Mouse (Mus musculus) lung, adult 2 months (tissue): ENCODE data around the gene Gm19684. TPM values are rescaled to one million over a fixed set of nuclear protein-coding genes. Genes with fewer than 3 reads are reported as not detected.
"Not testable (repeated sequence)": the region's sequence is repeated elsewhere in the genome, so short reads cannot be mapped to it uniquely, and the experiment has no call there.

Source experiments
- DNase-seq: peaks from one replicate; pipeline ENCODE4 v3.0.0; 2022
- H3K4me1 ChIP-seq: fragments of 200-500 bp; 2 replicates; pipeline ENCODE4 v1.6.1; 2011; ENCODE audit warnings: low read length; ENCODE audit not compliant: control insufficient read depth, insufficient read depth
- H3K4me3 ChIP-seq: fragments of 200-500 bp; replicated peaks from 2 replicates; pipeline ENCODE3; 2011; ENCODE audit warnings: low read depth, mild to moderate bottlenecking, control low read depth, low read length; ENCODE audit errors: extremely low read depth
- CTCF ChIP-seq: fragments of 200-500 bp; IDR thresholded peaks from 2 replicates; pipeline ENCODE4 v1.5.1; 2011; ENCODE audit warnings: mild to moderate bottlenecking, low read length, control low read depth; ENCODE audit not compliant: insufficient read depth
- POLR2A ChIP-seq: fragments of 200-500 bp; IDR thresholded peaks from 2 replicates; pipeline ENCODE4 v1.6.1; 2011; ENCODE audit warnings: low read depth, mild to moderate bottlenecking, control low read depth, low read length, borderline replicate concordance; ENCODE audit errors: extremely low read depth
- WGBS: fragments of 180-500 bp; shearing (Covaris S2); methylation state at CpG from one replicate; pipeline ENCODE4 v1.1.7; 2018; 5-methylcytosine and 5-hydroxymethylcytosine counted together
- polyA plus RNA-seq: library from polyadenylated mRNA; depleted of rRNA; stranded (reverse); fragments of >200 nt; gene quantifications from 2 replicates; pipeline ENCODE4 v1.2.3, GENCODE M21; 2012; rRNA removed

Gm19684 gene
- 0.22 and 0.29 TPM in 2 replicates for polyA plus RNA-seq

DNA sequence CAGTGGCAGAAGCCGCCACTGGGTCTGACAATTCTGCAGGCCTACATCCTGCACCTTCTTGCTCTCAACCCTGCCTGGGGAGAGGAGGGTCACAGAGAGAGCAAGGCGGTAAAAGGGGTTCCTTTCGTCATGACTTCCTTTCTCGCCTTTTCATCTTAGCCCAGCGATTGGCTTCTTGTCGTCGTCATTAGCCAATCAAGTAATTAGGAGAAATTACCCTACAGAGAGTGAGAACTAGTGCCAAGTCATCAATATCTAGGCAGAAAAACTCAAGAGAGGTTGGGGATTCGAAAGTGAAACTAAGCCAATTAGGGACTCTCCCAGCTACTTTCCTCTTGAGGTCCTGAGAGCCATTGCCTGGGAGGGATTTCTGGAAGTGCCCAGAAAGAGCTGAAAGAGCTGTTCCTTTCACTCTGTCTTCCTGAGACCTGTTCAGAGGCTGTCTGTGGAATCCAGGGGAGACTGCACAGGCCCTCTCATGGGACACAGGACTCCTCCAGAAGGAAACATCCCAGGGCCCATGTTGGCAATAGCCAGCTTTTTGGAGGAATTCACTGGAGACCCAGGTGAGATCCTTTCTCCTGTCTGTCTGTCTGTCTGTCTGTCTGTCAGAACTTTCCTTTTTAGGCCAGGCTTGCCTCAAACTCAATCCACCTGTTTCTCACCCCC lies at the start of gene Gm19684:
Gene Gm19684 (plus strand): TSS at position 327 of the 669 bp plus-strand sequence.
- peak within 1 kb of the TSS; percentile 61 for H3K4me3 ChIP-seq
- not testable (repeated sequence) for H3K4me1 ChIP-seq
- WGBS, result 2% methylated on average over 8 of the region's 8 CpGs
- DNase-seq, result peak; percentile 46
- peak; percentile 87; the same call in 1 of the 2 replicates for TF ChIP-seq POLR2A

DNA sequence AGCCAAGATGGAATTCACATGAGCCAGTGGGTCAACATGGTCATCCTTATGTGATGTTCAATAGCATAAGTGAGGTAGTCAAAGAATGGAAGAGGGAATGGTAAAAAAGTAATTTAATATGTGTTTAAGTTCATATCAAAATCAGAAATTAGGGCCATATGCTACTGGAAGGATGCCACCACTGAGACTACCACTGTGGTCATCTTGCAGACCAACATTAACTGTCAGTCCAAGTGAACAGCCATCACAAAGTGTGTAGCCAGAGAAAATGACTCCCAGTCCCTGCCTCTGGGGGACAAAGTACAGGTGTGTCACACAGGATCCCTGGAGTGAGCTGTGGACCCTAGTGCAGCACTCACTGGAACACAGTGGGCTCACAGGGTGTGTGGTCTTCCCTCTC lies 39.6 kb upstream of the Gm19684 start:
- not testable (repeated sequence) for DNase-seq, H3K4me3 ChIP-seq, H3K4me1 ChIP-seq

- H3K4me1 ChIP-seq, H3K4me3 ChIP-seq, DNase-seq: not testable (repeated sequence)
- WGBS, result 33% methylated on average over 6 of the region's 6 CpGs
These were observed 38.8 kb upstream of the Gm19684 start for GRCm38 (mm10) chr17:36082519-36083232.

DNA sequence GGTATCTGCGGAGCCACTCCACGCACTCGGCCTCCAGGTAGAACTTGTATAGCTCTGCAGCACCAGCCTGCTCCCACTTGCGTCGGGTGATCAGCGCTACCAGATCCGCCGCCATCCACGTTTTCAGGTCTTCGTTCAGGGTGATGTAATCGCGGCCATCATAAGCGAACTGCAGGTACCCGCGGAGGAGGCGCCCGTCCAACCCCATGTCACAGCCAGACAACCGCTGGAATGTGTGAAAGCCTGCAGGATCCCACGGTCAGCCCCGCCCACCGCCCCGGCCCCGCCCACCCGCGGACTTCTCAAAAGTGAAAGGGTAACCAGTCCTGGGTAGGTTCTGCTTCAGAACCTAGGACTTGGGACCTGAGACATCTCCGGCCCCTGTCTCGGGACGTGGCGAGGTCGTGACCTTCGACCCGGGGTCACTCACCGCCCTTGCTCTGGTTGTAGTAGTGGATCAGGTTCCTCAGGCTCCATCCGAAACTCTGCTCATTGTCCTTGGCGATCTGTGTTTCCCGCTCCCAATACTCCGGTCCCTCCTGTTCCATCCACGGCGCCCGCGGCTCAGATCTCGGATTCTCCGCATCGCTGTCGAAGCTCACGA lies 38.1 kb upstream of the Gm19684 start:
- DNase-seq, result peak; percentile 40
- no peaks in the 10 kb centered on the region for H3K4me1 ChIP-seq
- under 1% methylated on average over 46 of the region's 46 CpGs for WGBS
- TF ChIP-seq POLR2A, result no peak
- no peak for TF ChIP-seq CTCF
- peak overlapping the region; percentile 77 for H3K4me3 ChIP-seq

DNA sequence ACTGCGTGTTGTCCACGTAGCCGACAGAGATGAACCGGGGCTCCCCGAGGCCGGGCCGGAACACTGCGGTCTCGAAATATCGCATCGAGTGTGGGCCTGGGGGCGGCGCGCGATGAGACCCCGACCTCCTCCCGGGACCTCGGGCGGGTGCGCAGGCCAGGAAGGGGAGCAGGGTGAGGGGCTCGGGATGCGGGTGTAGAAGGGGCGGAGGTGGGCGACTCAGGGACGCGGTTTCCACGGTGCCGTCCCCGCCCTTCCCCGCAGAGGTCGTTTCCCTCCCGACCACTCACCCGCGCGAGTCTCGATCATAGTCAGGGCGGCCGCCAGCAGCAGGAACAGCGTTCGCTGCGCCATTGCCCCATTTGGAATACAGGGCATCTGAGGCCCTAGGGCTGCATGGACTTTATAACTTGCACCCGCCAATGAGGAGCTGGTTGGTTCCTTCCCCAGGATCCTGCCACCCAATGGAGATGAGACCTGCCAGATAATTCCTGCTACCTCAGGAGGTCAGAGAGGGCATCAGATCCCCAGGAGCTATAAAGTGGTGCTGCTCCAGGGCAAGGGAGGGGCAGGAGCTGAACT lies 37.5 kb upstream of the Gm19684 start:
- no peak for TF ChIP-seq POLR2A
- no peak for TF ChIP-seq CTCF
- no peak for DNase-seq

GRCm38 (mm10) chr17:36085976-36086375 lies 35.5 kb upstream of the Gm19684 start:
- not testable (repeated sequence) for DNase-seq, H3K4me1 ChIP-seq, H3K4me3 ChIP-seq
- WGBS, result 57% methylated on average over 1 of the region's 1 CpGs

More for the DNA sequence above, 37.5 kb upstream of the Gm19684 start:
- Histone ChIP-seq H3K4me1 (no peaks in the 10 kb centered on the region), H3K4me3 (peak overlapping the region; percentile 77)
- whole genome bisulfite sequencing, result under 1% methylated on average over 42 of the region's 42 CpGs

- not testable (repeated sequence) for H3K4me3 ChIP-seq, DNase-seq, H3K4me1 ChIP-seq
- WGBS, result no CpG with 5 or more reads among the region's 2 CpGs
These were observed 29.5 kb upstream of the Gm19684 start for GRCm38 (mm10) chr17:36091933-36092332.

DNA sequence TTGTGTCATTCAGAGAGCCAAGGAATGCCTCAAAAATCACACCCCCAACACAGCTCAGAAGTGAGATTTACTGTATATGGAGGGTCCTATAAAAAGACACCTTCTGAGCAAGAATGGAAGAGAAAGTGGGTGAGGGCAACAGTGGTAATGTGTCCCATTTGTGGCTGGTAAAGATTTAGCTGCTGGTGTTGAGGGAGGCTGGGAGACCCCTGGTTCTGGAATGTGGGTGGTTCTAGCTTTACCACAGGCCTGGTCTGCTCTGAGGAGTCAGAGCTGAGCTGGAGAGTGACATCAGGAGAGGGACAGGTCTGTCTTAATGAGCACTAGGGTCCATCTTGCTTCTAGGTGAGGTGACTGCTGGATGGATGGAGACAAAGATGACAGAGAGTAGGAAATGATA lies 29.0 kb upstream of the Gm19684 start:
- DNase-seq, H3K4me1 ChIP-seq, H3K4me3 ChIP-seq: not testable (repeated sequence)

DNA sequence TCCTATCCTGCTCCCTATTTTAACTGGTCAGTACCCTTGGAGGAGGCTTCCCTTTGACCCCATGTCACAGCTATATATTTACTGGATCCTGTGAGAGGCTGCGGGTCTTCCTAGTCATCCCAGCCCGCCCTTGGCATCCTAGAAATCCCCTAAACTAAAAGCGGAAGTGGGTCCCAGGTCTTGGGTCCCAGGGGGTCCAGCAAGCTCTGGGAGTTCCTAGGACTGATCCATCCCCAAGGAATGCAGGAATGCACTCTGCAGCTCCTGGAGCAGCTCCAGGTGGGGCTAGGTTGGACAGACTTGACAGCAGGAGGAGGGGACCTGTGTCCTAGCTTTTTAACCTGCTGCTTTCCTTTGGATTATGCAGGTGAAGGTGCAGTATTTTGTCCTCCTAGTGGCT lies 27.5 kb upstream of the Gm19684 start:
- TF ChIP-seq POLR2A (no peak), CTCF (no peak)
- no peak for DNase-seq
- WGBS, result 28% methylated on average over 3 of the region's 3 CpGs

GRCm38 (mm10) chr17:36099603-36100002 lies 21.9 kb upstream of the Gm19684 start:
- DNase-seq, H3K4me1 ChIP-seq, H3K4me3 ChIP-seq: not testable (repeated sequence)
- 65% methylated on average over 2 of the region's 2 CpGs for WGBS

More for the DNA sequence above, 27.5 kb upstream of the Gm19684 start:
- no peaks in the 10 kb centered on the region for H3K4me1 ChIP-seq
- no peak overlapping the region for H3K4me3 ChIP-seq

- not testable (repeated sequence) for H3K4me1 ChIP-seq, DNase-seq, H3K4me3 ChIP-seq
- WGBS, result 88% methylated on average over 12 of the region's 12 CpGs
These were observed 19.4 kb upstream of the Gm19684 start for GRCm38 (mm10) chr17:36102091-36102490.

DNA sequence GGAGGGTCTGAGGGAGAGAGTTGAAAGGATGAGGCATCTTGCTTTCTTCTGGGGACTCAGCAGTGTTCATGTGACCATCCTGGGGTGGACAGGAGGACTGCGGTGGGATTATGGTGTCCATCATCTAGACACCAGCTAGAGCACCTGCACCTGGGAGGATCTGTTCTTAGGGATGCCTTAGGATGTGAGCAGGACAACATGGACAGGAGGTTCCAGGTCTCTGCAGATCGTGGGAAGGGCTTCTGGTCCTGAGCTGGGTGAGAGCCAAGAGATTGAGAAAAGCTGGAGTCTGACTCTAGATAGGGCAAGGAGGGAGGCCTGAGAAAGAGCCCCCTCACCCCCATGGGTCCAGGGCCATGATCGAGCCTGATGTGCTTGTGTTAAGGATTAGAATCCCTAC lies 11.3 kb upstream of the Gm19684 start:
- 46% methylated on average over 3 of the region's 3 CpGs for WGBS
- DNase-seq, H3K4me1 ChIP-seq, H3K4me3 ChIP-seq: not testable (repeated sequence)

- WGBS, result 2% methylated on average over 57 of the region's 57 CpGs
- DNase-seq, result peak; percentile 39
- H3K4me1 ChIP-seq, result not testable (repeated sequence)
- peak overlapping the region; percentile 31 for H3K4me3 ChIP-seq
These were observed 10.6 kb upstream of the Gm19684 start for GRCm38 (mm10) chr17:36110641-36111509.
